Mouse (Mus musculus) brain, adult 2 months (tissue): ENCODE results near the gene Arl5c.

Source experiments
- DNase-seq: peaks from one replicate; pipeline ENCODE4 v3.0.0; 2011; ENCODE audit warnings: low read depth, low spot score

The Arl5c gene

GRCm38 (mm10) chr11:98019883-98020610 lies 24.1 kb upstream of the Arl5c start:
- no peak for DNase-seq

- peak; percentile 94 for DNase-seq
Observed at GRCm38 (mm10) chr11:98018858-98019641, 23.1 kb upstream of the Arl5c start.

- no peak for DNase-seq
Observed at GRCm38 (mm10) chr11:98018222-98018621, 22.2 kb upstream of the Arl5c start.

- DNase-seq, result no peak
Observed at GRCm38 (mm10) chr11:98016824-98017223, 20.8 kb upstream of the Arl5c start.

GRCm38 (mm10) chr11:98016177-98016576 lies 20.2 kb upstream of the Arl5c start:
- no peak for DNase-seq

- no peak for DNase-seq
Observed at GRCm38 (mm10) chr11:98012831-98013230, 16.9 kb upstream of the Arl5c start.

- DNase-seq, result peak; percentile 80
Observed at GRCm38 (mm10) chr11:98011716-98012115, 15.7 kb upstream of the Arl5c start.

- peak; percentile 64 for DNase-seq
Observed at GRCm38 (mm10) chr11:98008087-98008486, 12.1 kb upstream of the Arl5c start.

- peak; percentile 64 for DNase-seq
Observed at GRCm38 (mm10) chr11:98005686-98006085, 9.7 kb upstream of the Arl5c start.

- DNase-seq, result peak; percentile 47
Observed at GRCm38 (mm10) chr11:98005076-98005475, 9.1 kb upstream of the Arl5c start.

GRCm38 (mm10) chr11:98004161-98004560 lies 8.2 kb upstream of the Arl5c start:
- peak; percentile 86 for DNase-seq

- peak; percentile 68 for DNase-seq
Observed at GRCm38 (mm10) chr11:98003171-98003671, 7.2 kb upstream of the Arl5c start.

GRCm38 (mm10) chr11:98002627-98003026 lies 6.6 kb upstream of the Arl5c start:
- peak; percentile 88 for DNase-seq

GRCm38 (mm10) chr11:98001986-98002385 lies 6.0 kb upstream of the Arl5c start:
- DNase-seq, result no peak

- DNase-seq, result no peak
Observed at GRCm38 (mm10) chr11:98001351-98001824, 5.4 kb upstream of the Arl5c start.

GRCm38 (mm10) chr11:98000378-98001140 lies 4.6 kb upstream of the Arl5c start:
- DNase-seq, result no peak

- DNase-seq, result no peak
Observed at GRCm38 (mm10) chr11:97999748-98000147, 3.8 kb upstream of the Arl5c start.

- DNase-seq, result peak; percentile 79
Observed at GRCm38 (mm10) chr11:97998898-97999608, 3.1 kb upstream of the Arl5c start.

GRCm38 (mm10) chr11:97998074-97998793 lies 2.3 kb upstream of the Arl5c start:
- no peak for DNase-seq

- DNase-seq, result no peak
Observed at GRCm38 (mm10) chr11:97997387-97997960, 1.5 kb upstream of the Arl5c start.
